Mouse (Mus musculus): ENCODE results near the gene Tpk1.

DNA sequence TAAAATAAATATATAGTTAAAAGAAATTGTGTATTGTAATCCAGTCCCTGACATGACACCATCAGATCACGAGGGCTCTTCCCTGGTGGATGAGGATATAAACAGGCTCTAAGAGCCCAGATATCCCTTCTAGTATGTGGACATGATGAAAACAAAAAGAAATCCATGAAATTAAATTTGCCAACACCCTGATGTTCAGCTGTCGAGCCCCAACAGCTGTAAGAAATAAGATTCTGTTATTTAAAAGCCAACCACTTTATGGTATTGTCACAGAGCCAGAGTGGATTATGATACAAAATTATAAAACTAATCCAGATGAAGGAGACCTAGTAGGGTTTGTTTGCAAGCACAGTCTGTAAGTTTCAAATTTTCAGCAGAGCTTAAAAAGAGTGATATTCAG, 207.0 kb downstream of the Tpk1 start:
- TF ChIP-seq CTCF (IDR thresholded peaks at IDR 0.05; ENCODE audit: low read depth, low read length), result no peak
- no peak for TF ChIP-seq POLR2A (IDR thresholded peaks at IDR 0.05; ENCODE audit: extremely low read depth, insufficient read depth, low read length)
